Mouse (Mus musculus) liver, adult 2 months (tissue): ENCODE measurements around the gene Akt1.

ENCODE experiments used
- CTCF ChIP-seq: fragments of 200-500 bp; IDR thresholded peaks from 2 replicates; pipeline ENCODE4 v1.5.1; 2011; ENCODE audit warnings: low read depth, low read length, control low read depth
- POLR2A ChIP-seq: fragments of 200-500 bp; IDR thresholded peaks from 2 replicates; pipeline ENCODE4 v1.6.1; 2011; ENCODE audit warnings: low read length, control low read depth; ENCODE audit not compliant: insufficient read depth; ENCODE audit errors: extremely low read depth

DNA sequence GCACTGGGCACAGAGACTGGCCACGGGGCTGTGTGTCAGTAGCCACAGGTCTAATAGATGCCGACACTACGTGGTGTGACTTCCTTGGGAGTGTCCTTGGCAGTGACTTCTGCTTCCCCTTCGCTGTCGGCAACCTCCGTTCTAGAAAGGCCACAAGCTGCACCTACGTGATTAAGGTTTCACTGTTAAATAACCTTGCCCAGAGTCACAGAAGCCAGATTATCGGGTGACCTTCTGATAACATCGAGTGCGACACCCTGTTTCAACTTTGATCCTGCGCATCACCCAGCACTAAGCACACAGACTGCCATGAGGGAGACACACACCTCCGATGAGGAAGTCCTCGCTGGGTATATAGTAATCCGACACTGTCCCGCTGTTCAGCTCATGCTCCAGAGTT, 13.8 kb upstream of the Akt1 start:
- no peak for TF ChIP-seq POLR2A
- no peak for TF ChIP-seq CTCF
